Mouse (Mus musculus): Measurements from ENCODE around the gene Xpo4. TPM values are rescaled to one million over a fixed set of nuclear protein-coding genes. Genes with fewer than 3 reads are reported as not detected.

Gene Xpo4
- polyA plus RNA-seq, 1 experiment from 2014 or later, result 23.4 TPM

GRCm38 (mm10) chr14:57545526-57545925 is 119.7 kb downstream of the Xpo4 start:
- Histone ChIP-seq H3K4me1 (replicated peaks) (no peaks in the 10 kb centered on the region; the same call in 1 of the 2 replicates), H3K9ac (no peak overlapping the region), H3K4me3 (replicated peaks) (no peak overlapping the region), H3K27me3 (replicated peaks) (no peaks in the 10 kb centered on the region), H3K9me3 (no peaks in the 10 kb centered on the region), H3K36me3 (0 out of 2 replicates have a peak, but pooled peaks cover 3% of the 10 kb centered on the region), H3K4me2 (replicated peaks) (no peak overlapping the region), H3K27ac (no peak overlapping the region)
- no peak for ATAC-seq
- 84% methylated on average over 17 of the region's 17 CpGs for WGBS

- Histone ChIP-seq H3K9ac (no peak overlapping the region), H3K27me3 (replicated peaks) (no peaks in the 10 kb centered on the region), H3K4me1 (replicated peaks) (no peaks in the 10 kb centered on the region; the same call in 1 of the 2 replicates), H3K4me2 (replicated peaks) (no peak overlapping the region), H3K4me3 (replicated peaks) (no peak overlapping the region), H3K9me3 (no peaks in the 10 kb centered on the region), H3K36me3 (no peaks in the 10 kb centered on the region), H3K27ac (no peak overlapping the region)
- 85% methylated on average over 13 of the region's 13 CpGs for WGBS
- no peak for ATAC-seq
Observed at GRCm38 (mm10) chr14:57543420-57544039, 121.7 kb downstream of the Xpo4 start.

GRCm38 (mm10) chr14:57542231-57542630 is 123.0 kb downstream of the Xpo4 start:
- peaks cover 6% of the 10 kb centered on the region for H3K4me1 ChIP-seq (replicated peaks)
- H3K27me3 ChIP-seq (replicated peaks), result no peaks in the 10 kb centered on the region
- no peak overlapping the region for H3K4me3 ChIP-seq (replicated peaks)
- ATAC-seq, result no peak
- no peaks in the 10 kb centered on the region for H3K36me3 ChIP-seq
- H3K27ac ChIP-seq, result no peak overlapping the region
- H3K9ac ChIP-seq, result no peak overlapping the region
- H3K4me2 ChIP-seq (replicated peaks), result no peak overlapping the region
- no peaks in the 10 kb centered on the region for H3K9me3 ChIP-seq
- WGBS, result 72% methylated on average over 34 of the region's 34 CpGs

GRCm38 (mm10) chr14:57540683-57541082 is 124.5 kb downstream of the Xpo4 start:
- no peak overlapping the region for H3K4me2 ChIP-seq (replicated peaks)
- H3K4me3 ChIP-seq (replicated peaks), result no peak overlapping the region
- H3K9ac ChIP-seq, result no peak overlapping the region
- no peaks in the 10 kb centered on the region for H3K27me3 ChIP-seq (replicated peaks)
- WGBS, result 71% methylated on average over 11 of the region's 11 CpGs
- no peaks in the 10 kb centered on the region for H3K36me3 ChIP-seq
- H3K27ac ChIP-seq, result no peak overlapping the region
- no peak for ATAC-seq
- H3K4me1 ChIP-seq (replicated peaks), result peaks cover 13% of the 10 kb centered on the region; the same call in 1 of the 2 replicates
- H3K9me3 ChIP-seq, result no peaks in the 10 kb centered on the region

GRCm38 (mm10) chr14:57537261-57538015 is 127.8 kb downstream of the Xpo4 start:
- Histone ChIP-seq H3K9me3 (no peaks in the 10 kb centered on the region), H3K27me3 (replicated peaks) (0 out of 2 replicates have a peak, but pooled peaks cover 3% of the 10 kb centered on the region), H3K4me3 (replicated peaks) (no peak overlapping the region), H3K9ac (no peak overlapping the region), H3K4me2 (replicated peaks) (no peak overlapping the region), H3K36me3 (no peaks in the 10 kb centered on the region), H3K4me1 (replicated peaks) (peaks cover 30% of the 10 kb centered on the region), H3K27ac (peak overlapping the region; percentile 61)
- 32% methylated on average over 16 of the region's 16 CpGs for WGBS
- ATAC-seq, result 0 out of 2 replicates have a peak, but pooled peaks have one; percentile 27

GRCm38 (mm10) chr14:57536820-57537219 is 128.4 kb downstream of the Xpo4 start:
- Histone ChIP-seq H3K4me1 (replicated peaks) (peaks cover 30% of the 10 kb centered on the region), H3K36me3 (no peaks in the 10 kb centered on the region), H3K9ac (no peak overlapping the region), H3K4me3 (replicated peaks) (no peak overlapping the region), H3K9me3 (no peaks in the 10 kb centered on the region), H3K27ac (peak overlapping the region; percentile 61; the same call in 1 of the 2 replicates), H3K27me3 (replicated peaks) (0 out of 2 replicates have a peak, but pooled peaks cover 3% of the 10 kb centered on the region), H3K4me2 (replicated peaks) (no peak overlapping the region)
- 62% methylated on average over 9 of the region's 9 CpGs for WGBS
- no peak for ATAC-seq

GRCm38 (mm10) chr14:57535646-57536045 is 129.6 kb downstream of the Xpo4 start:
- Histone ChIP-seq H3K9me3 (no peaks in the 10 kb centered on the region), H3K4me2 (replicated peaks) (no peak overlapping the region), H3K36me3 (no peaks in the 10 kb centered on the region), H3K27ac (peak overlapping the region; percentile 87), H3K27me3 (replicated peaks) (0 out of 2 replicates have a peak, but pooled peaks cover 3% of the 10 kb centered on the region), H3K9ac (no peak overlapping the region), H3K4me3 (replicated peaks) (no peak overlapping the region), H3K4me1 (replicated peaks) (peaks cover 30% of the 10 kb centered on the region)
- 38% methylated on average over 6 of the region's 6 CpGs for WGBS
- ATAC-seq, result 0 out of 2 replicates have a peak, but pooled peaks have one; percentile 30

GRCm38 (mm10) chr14:57534961-57535360 is 130.3 kb downstream of the Xpo4 start:
- 0 out of 2 replicates have a peak, but pooled peaks cover 3% of the 10 kb centered on the region for H3K27me3 ChIP-seq (replicated peaks)
- H3K9ac ChIP-seq, result no peak overlapping the region
- 26% methylated on average over 8 of the region's 8 CpGs for WGBS
- peaks cover 30% of the 10 kb centered on the region for H3K4me1 ChIP-seq (replicated peaks)
- peak overlapping the region; percentile 27 for H3K4me2 ChIP-seq (replicated peaks)
- H3K9me3 ChIP-seq, result no peaks in the 10 kb centered on the region
- ATAC-seq, result peak; percentile 31; the same call in 1 of the 2 replicates
- H3K27ac ChIP-seq, result peak overlapping the region; percentile 87
- H3K36me3 ChIP-seq, result no peaks in the 10 kb centered on the region
- no peak overlapping the region for H3K4me3 ChIP-seq (replicated peaks)

- H3K27ac ChIP-seq, result peak overlapping the region; percentile 87
- WGBS, result 37% methylated on average over 5 of the region's 5 CpGs
Observed at GRCm38 (mm10) chr14:57534346-57534745, 130.9 kb downstream of the Xpo4 start.

GRCm38 (mm10) chr14:57533841-57534240 is 131.4 kb downstream of the Xpo4 start:
- H3K27ac ChIP-seq, result no peak overlapping the region
- 35% methylated on average over 11 of the region's 11 CpGs for WGBS

More at GRCm38 (mm10) chr14:57534346-57534745, 130.9 kb downstream of the Xpo4 start:
- H3K4me2 ChIP-seq (replicated peaks), result no peak overlapping the region
- 0 out of 2 replicates have a peak, but pooled peaks cover 3% of the 10 kb centered on the region for H3K27me3 ChIP-seq (replicated peaks)
- no peaks in the 10 kb centered on the region for H3K9me3 ChIP-seq
- no peaks in the 10 kb centered on the region for H3K36me3 ChIP-seq
- H3K9ac ChIP-seq, result no peak overlapping the region
- no peak for ATAC-seq
- H3K4me1 ChIP-seq (replicated peaks), result peaks cover 30% of the 10 kb centered on the region
- H3K4me3 ChIP-seq (replicated peaks), result no peak overlapping the region

GRCm38 (mm10) chr14:57533214-57533613 is 132.0 kb downstream of the Xpo4 start:
- Histone ChIP-seq H3K9ac (no peak overlapping the region), H3K4me1 (replicated peaks) (peaks cover 30% of the 10 kb centered on the region), H3K4me2 (replicated peaks) (no peak overlapping the region), H3K4me3 (replicated peaks) (no peak overlapping the region), H3K9me3 (no peaks in the 10 kb centered on the region), H3K27me3 (replicated peaks) (0 out of 2 replicates have a peak, but pooled peaks cover 3% of the 10 kb centered on the region), H3K27ac (no peak overlapping the region), H3K36me3 (no peaks in the 10 kb centered on the region)
- no peak for ATAC-seq
- WGBS, result 49% methylated on average over 3 of the region's 3 CpGs

More at GRCm38 (mm10) chr14:57533841-57534240, 131.4 kb downstream of the Xpo4 start:
- no peaks in the 10 kb centered on the region for H3K9me3 ChIP-seq
- peaks cover 30% of the 10 kb centered on the region for H3K4me1 ChIP-seq (replicated peaks)
- no peak for ATAC-seq
- H3K27me3 ChIP-seq (replicated peaks), result 0 out of 2 replicates have a peak, but pooled peaks cover 3% of the 10 kb centered on the region
- H3K9ac ChIP-seq, result no peak overlapping the region
- no peak overlapping the region for H3K4me3 ChIP-seq (replicated peaks)
- no peaks in the 10 kb centered on the region for H3K36me3 ChIP-seq
- H3K4me2 ChIP-seq (replicated peaks), result no peak overlapping the region

GRCm38 (mm10) chr14:57532577-57532976 is 132.7 kb downstream of the Xpo4 start:
- Histone ChIP-seq H3K4me3 (replicated peaks) (no peak overlapping the region), H3K4me2 (replicated peaks) (no peak overlapping the region), H3K4me1 (replicated peaks) (peaks cover 28% of the 10 kb centered on the region), H3K27me3 (replicated peaks) (0 out of 2 replicates have a peak, but pooled peaks cover 3% of the 10 kb centered on the region), H3K36me3 (no peaks in the 10 kb centered on the region), H3K9ac (no peak overlapping the region), H3K9me3 (no peaks in the 10 kb centered on the region), H3K27ac (no peak overlapping the region)
- no peak for ATAC-seq
- 85% methylated on average over 3 of the region's 3 CpGs for WGBS
